Mouse (Mus musculus): ENCODE data around the gene Acss1.

Gene Acss1

DNA sequence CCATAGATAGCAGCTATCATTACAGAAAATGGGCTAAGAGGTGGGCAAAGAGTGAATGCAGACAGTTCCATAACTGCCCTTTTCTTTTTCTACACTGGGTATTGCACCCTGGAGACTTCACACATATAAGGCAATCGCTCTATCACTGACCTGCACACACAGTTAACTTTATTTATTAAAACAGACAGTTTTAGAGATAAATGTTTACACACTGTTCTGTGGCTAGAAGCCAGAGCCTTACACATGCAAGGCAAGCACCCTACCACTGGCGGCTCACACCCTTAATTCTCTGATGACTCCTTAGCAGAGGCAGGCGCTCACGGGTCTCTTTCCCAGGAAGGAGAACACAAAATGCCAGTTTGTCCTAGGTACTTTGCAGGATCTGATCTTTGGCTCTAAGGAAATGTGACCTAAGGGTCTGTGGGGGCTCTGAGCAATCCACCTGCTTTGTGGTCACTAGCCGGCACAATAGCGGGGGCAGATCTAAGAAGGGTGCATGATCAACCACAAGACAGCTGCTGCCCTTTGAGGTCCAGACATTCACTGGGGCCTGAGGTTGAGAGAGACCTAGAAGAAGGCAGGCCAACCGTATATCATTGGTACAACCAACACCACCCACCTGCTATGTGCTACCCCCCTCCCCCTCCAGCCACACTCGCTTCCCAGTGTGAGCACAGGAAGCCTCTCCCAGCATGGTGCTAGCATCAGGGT lies 21.7 kb downstream of the Acss1 start:
- in situ Hi-C loops (cut with MboI, MseI) = no loop called here

DNA sequence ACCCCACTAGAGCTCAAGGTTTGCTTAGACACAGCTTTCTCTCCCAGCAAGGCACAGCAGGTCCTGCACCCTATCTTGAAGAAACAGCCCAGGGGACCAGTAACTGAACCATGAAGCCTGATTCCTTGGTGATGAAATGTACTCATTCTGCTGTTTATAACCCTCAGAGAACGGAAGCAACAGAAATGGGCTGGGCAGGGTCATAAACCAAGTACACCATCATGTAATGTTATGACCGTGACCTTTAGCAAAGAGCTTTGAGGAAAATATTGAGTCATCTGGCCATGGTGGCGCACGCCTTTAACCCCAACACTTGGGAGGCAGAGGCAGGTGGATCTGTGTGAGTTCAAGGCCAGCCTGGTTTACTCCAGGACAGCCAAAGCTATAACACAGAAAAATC lies 23.1 kb downstream of the Acss1 start:
- in situ Hi-C loops (cut with MboI, MseI) = no loop called here

DNA sequence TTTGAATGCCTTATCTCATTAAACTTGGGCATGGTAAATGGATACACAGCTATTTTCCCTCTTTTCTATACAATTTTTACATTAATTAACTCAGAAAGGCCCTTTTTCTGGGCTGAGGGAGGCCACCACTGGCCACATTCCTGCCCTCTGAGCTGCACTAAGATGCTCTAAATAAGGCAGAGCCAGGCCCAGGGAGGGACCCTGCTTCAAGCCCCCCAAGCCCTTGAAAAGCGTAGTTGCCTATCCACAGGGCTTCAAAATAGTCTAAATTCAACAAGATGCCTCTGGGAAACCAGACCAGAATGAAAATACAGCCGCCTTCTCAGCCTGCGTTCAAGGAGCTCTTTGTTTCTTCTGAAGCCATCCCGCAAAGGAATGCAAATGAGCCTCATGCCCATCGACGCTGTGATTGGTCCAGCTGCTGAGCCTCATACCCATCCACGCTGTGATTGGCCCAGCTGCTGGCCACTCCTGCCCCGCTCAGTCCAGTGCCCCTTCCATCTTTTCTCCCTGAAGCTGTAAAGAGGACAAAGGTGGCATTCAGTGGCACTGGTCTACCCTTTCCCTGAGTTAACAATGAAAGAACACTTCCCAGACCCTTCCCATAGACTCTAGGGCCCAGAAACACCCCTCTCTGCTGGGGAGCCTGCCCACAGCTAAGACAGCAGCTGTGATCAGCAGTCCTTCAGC lies 24.4 kb downstream of the Acss1 start:
- in situ Hi-C loops (cut with MboI, MseI) = no loop called here

DNA sequence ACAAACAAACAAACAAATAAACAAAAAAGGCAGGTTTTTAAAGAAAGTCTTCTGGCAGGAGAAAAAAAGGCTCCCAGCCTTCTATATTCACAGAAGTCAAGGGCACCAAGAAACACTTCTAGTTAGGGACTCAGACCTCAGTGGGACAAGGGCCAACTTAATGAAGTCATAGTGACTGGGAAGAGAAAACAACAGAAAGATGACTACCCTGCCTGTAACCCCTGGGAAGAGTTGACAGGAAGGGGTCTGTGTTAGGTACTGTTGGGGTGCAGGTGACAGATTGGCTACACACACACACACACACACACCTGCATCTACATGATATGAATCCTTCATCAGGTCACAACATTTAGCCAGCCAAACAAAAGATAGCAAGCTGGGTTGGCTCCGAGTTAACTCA lies 25.1 kb downstream of the Acss1 start:
- in situ Hi-C loops (cut with MboI, MseI) = no loop called here

DNA sequence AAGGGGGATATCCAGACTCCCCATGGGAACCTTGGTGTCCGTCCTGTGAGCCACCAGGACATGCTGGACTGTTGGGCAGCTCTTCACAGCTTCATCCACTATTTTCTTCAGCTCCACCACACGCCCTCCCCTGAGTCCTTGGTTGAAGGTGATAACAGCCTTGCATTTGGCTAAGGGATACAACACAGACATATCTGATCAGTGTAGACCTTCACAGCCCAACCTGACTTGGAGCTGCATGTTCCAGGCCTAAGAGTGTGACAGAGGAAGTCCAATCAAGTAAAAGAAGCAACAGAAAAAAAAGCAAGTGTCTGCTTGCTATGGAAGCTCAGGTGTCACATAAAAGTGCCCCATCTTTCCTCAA lies 29.9 kb downstream of the Acss1 start:
- in situ Hi-C loops (cut with MboI, MseI) = no loop called here

DNA sequence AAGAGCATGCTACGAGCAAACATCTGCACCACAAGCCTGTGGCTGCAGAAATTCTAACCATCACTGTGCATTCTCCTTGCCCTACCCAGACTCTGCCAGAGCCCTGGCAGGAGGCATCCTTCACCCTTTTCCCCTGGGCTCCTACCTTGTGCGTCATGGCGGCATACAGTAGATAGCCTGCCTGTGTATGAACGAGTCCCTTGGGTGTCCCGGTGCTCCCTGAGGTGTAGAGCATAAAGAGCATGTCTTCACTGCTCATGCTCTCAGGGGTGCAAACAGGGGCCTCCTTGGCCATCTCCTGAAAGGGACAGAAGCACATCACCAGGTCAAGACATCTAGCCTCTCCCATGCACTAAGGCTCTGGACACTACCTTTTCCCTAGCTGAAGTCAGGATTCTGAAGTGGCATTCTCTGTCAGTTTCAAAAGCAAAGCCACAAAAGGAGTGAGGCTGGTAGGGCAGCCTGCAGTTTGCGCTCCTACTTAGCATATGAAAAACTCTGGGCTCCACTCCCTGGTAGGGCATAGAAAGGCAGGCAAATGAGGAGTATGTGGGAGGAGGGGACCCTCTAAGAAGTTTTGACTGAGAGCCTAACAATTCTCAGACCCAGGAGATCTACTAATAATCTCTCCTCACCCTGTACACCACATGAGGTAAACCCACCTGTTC lies 30.5 kb downstream of the Acss1 start:
- in situ Hi-C loops (cut with MboI, MseI) = no loop called here

DNA sequence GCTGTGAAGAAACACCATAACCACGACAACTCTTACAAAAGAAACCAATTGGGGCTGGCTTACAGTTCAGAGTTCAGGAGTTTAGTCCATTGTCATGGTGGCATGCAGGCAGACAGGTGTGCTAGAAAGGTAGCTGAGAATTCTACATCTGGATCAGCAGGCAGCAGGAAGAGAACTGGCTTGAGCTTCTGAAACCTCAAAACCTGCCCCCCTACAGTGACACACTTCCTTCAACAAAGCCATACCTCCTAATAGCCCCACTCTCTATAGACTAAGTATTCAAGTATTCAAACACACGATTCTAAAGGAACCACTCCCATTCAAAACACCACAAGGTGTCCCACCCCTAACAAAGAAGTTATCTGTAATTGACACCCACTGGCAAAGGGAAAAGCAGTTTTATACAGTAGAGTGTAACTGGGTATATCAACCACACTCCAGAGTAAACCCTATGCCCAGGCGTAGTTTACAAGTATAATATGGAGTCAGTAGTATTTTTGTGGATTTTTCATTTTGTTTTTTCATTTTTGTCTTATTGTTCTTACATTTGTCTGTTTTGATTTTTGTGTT lies 32.3 kb downstream of the Acss1 start:
- in situ Hi-C loops (cut with MboI, MseI) = no loop called here

DNA sequence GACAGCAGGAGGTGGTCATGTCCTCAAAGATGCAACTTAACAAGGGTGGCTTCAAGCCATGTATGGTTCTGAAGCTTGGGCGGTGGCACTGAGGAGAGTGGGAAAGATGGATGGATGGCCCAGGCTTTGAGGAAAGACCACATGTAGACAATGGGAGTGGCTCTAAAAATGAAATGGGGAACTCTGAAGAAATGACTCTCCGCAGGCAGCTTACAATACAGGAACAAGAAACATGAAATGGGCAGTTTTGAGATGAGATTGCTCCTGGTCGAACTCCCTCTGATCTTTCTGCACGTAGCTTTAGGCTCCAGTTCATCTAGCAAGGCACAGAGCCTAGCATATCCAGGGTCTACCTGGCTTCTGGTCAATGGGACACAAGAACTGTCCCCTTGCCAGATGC lies 39.0 kb downstream of the Acss1 start:
- in situ Hi-C loops (cut with MboI, MseI) = no loop called here

DNA sequence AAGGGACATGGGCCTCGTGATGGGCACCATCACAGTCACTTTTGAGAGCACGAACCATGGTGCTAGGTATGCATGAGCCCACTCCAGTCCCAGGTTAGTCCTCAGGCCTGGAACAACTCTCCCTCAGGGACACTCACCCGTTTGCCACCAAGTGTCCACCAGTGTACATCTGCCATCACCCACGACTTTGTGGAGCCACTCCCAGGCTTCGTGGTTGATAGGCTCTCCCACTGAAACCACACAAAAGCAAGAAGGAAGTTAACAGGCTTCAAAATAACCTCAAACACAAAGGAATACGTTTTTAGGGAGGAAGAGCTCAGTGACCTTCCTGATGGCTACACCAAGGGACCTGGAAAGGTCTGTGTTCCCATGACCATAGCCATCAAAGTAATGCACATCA lies 41.2 kb downstream of the Acss1 start:
- in situ Hi-C loops (cut with MboI, MseI) = no loop called here

DNA sequence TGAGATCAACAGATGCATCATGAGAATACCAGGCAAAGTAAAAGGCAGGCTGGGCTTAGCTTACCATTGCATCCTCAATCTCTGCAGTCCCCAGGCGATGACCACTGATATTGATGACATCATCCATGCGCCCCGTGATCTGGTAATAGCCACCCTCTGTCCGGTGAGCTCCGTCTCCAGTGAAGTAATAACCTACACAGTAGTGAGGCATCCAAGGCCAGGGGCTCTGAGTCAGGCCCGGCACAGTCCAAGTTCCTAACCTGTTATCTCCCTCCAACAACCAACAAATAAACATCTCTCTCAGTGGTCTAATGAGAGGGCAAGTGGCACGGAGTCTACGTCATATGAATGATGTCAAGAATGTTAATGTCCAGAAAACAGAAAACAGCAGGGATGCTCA lies 43.4 kb downstream of the Acss1 start:
- in situ Hi-C loops (cut with MboI, MseI) = no loop called here

DNA sequence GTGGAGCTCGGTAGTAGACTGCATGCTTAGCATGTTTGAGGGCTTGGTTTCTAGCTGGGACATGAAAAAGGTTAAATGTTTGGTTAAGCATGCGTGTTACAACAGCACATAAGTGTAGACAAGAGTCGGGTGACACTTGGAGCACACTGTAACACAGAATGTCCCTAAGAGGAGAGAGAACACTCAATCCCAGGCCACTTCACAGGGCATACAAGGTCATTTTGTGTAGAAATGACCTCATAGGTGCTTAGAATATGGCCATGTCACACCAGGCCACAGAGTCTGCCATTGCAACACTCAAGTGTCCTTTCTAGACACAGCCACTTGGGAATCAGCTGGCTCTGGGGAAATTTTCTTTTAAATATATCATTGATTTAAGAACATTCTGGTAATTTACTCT lies 44.3 kb downstream of the Acss1 start:
- in situ Hi-C loops (cut with MboI, MseI) = no loop called here

DNA sequence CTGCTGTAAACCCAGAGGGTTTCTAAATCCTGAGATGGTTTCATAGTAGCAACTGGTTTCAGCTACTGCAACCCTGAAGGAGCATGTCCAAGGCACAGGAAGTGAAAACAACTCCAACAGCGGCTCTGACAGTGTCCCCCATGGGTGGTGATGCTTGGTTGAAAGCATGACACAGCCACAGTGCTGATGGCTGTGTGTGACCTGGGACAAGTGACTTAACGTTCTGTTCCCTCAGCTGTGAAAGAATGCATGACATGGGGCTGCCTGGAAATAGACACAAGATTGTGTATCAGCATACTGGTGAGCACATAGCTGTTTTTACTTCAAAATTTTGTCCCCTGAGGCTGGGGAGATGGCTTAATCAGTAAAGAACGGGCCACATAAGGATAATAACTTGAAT lies 46.6 kb downstream of the Acss1 start:
- in situ Hi-C loops (cut with MboI, MseI) = no loop called here

DNA sequence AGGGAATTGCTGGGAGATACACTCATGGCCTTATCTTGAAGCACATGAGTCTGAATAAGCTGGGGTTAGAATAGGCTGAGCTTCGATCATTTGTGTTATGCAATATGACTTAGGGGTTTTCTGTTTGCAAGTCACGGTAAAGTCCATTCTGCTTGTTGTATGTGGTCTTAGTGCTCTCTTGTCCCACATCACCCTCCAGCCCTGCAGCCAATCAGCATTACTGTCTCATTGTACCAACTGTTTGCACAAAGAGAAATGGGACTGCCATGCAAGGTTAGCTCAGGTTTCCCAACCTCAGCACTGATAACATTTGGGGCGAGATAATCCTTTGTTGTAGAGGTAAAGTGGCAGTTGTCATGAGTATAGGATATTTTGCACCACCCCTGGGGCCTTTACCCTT lies 58.2 kb downstream of the Acss1 start:
- in situ Hi-C loops (cut with MboI, MseI) = loop anchor here (5.0 kb wide), 1 partner anchor 62 kb away; no protein-coding TSS in a partner anchor

DNA sequence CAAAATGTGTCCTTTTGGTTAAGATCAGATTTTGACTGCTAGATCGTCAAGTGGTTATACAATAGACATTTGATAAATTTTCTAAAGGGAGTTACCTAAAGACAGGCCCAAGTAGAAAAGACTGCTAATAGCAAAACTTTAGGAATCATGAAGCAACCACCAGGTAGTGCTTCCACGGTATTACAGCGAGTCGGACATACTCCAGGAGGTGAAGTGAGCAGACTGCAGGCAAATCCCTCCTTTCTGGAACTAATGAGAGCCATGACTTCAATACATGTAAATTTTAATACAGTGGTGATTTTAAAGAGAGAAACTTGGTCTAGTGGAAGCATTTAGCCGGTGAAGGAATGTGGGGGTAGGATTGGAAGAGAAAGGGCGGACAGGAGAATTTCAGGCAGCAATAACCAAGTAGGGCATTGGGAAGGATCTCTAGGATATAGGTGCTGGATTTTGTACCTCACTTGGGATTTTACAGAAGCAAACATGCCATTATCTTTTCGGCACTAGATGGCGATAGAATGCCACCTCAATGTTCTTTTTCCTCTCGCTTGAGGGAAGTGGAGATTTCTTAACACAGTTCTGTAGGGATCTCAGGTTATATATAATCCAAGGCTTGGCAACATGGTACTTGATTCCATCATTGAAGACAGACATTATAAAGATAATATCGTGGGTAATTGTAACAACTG lies 59.3 kb downstream of the Acss1 start:
- in situ Hi-C loops (cut with MboI, MseI) = no loop called here

DNA sequence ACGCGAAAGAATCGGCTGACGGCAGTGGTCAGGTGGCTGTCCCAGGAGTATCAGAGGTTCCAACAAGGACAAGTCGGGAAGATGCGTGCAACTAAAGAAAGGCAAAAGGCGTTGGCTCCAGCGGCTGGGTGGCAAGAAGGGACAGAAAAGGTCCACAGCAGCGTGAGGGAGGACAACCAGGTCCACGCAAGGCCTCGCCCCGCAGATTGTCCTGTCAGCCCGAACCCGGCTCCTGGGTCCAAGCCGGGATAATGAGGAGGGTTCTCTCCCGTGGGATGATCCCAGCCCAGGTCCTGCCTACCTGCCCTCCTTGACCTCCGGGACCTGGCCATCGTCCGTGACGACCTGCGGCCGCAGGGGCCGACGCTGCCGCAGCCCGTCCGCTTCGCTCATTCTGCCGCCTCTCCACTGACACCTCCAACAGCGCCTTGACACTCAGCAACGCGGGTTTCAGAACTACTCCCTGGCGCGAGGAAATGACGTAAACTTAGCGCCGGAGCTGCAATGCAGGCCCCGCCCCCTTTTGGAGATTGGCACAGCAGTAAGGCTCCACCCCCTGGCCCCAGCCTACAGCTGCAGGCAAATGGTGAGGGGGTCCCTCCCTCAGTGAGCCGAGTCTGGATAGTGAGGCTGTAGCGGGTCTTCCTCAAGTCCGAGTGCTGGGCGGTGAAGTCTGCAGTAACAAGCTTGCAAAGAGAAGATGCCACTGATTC lies 60.1 kb downstream of the Acss1 start, which contains the start of gene Apmap:
Gene Apmap (minus strand): TSS at position 481 of the 713 bp plus-strand sequence.
- in situ Hi-C loops (cut with MboI, MseI) = no loop called here

DNA sequence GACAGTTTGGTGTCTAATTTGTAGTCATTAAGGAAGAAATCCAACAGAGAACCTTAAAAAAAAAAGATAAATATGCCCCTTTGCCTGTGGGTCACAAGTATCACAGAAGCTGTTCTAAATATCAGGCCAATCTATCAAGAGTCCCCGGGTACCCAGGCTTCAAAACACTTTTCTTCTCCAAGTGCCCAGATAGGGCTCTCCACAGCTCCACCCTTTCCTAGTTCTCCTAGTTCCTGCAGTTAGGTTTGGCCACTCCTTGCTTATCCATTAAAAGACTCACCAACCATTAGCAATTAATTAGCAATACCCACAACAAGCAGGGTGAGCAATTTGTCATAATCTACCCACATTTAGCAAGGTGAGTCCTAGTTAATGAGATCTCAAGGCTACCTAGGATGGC lies 61.2 kb downstream of the Acss1 start:
- in situ Hi-C loops (cut with MboI, MseI) = no loop called here

DNA sequence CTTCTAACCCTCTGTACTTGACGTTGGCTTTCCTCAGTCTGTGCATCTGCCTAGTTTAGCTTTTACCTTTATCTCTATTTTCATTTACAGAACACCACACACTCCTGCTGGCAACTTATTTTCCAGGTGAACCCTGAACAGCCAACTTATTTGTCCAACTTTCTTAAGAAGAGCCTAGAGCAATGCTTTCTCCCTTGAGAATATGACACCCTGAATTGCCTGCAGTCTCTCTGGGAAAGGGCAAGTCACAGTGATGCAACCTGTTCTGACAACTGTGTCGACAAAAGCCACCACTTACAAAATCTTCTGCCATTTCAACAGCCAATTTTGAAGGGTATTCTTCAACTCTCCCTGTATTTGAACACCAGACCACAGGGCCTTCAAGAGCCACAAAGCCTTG lies 63.5 kb downstream of the Acss1 start:
- in situ Hi-C loops (cut with MboI, MseI) = loop anchor here (5.0 kb wide), 1 partner anchor 147 kb away; no protein-coding TSS in a partner anchor

DNA sequence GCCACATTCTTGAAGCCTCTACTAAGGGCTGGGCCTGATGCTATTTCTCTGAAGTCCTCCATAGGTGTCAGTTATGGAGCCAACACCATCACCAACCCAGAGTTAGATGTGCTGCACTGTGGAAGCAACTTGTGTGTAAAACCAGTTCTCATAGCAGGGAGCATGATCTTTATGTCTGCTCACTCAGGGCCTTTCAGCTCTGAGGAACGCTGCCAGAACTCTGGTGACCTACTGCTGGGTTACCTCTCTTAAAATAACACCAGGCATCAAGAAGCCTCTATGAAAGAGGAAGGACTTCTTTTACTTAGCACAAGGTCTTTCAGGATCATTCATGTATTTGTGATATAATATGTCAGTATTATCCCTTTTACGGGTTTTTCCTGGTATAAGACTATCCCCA lies 66.1 kb downstream of the Acss1 start:
- in situ Hi-C loops (cut with MboI, MseI) = loop anchor here (5.0 kb wide), 1 partner anchor 150 kb away; no protein-coding TSS in a partner anchor

DNA sequence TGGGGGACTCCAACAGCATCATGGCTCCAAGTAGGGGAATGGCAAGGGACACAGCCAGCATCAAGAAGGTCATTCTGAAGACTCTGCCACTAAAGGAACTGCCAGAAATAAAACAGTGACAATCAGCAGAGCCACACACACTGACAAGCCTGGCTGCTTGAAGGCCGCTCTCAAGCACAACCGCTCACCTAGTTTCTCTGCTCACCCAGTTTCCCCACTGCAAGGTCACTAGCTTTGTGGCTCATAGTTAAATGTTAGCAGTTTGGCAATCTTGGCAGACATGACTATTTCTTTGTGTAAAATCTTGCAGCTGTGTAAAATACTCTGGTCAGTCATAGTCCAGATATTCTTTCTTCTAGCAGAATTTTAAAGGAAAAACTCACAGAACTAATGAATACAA lies 68.0 kb downstream of the Acss1 start:
- in situ Hi-C loops (cut with MboI, MseI) = loop anchor here (5.0 kb wide), 1 partner anchor 152 kb away; no protein-coding TSS in a partner anchor

DNA sequence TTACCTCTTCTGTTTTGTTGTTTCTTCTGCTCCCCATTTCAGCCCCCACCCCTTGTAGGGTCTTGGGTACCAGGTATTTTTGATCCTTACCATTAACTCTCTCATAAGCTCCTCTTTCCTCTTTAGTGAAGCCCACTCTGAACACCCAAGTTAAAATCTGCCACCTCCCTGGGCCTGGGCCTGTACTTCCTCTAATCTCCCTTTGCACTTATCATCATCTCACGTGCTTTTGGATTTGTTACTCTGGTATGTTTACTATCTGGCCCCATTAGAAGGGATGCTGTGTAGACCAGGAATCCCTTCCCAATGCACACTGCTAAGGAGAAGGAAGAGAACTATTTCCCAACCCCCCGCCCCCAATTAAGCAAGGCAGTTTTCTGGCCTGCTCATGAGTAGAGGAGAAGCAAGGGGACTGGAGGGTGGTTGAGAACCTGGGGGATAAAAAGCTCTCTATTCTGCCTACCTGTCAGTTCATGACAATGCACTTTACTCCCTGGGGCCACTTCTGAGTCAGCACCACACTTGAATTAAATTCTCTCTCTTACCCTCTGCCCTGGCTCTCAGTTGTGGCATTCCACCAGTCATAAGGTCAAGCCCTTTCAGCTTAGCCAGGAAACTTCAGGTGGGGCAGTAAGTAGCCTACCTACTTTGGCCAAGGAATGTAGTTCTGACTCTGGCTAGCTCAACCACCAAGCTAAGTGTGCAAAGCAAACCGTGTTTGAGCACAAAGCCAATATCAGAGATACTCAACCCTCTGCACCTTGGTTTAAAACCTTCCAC lies 72.7 kb downstream of the Acss1 start:
- in situ Hi-C loops (cut with MboI, MseI) = no loop called here

Data from regulatory T cell (primary cell).